Mouse (Mus musculus) hindbrain, embryonic 10.5 days (tissue): ENCODE data around the gene Gm13078. TPM values are rescaled to one million over a fixed set of nuclear protein-coding genes. Genes with fewer than 3 reads are reported as not detected.

Experiments used
- DNase-seq: peaks from one replicate; pipeline ENCODE4 v3.0.0-alpha.2; 2017; ENCODE audit warnings: low spot score
- H3K27ac ChIP-seq: fragments of 300-500 bp; sonication (generic); 2 replicates; pipeline ENCODE4 v1.5.1; 2016; ENCODE audit warnings: mild to moderate bottlenecking, moderate library complexity
- H3K27me3 ChIP-seq: fragments of 300-500 bp; sonication (generic); 2 replicates; pipeline ENCODE4 v1.6.1; 2016; ENCODE audit warnings: mild to moderate bottlenecking; ENCODE audit not compliant: poor library complexity, insufficient read depth, severe bottlenecking
- H3K36me3 ChIP-seq: fragments of 300-500 bp; sonication (generic); 2 replicates; pipeline ENCODE4 v1.6.1; 2016; ENCODE audit warnings: mild to moderate bottlenecking, moderate library complexity
- H3K4me1 ChIP-seq: fragments of 300-500 bp; sonication (generic); replicated peaks from 2 replicates; pipeline ENCODE4 v1.6.1; 2016; ENCODE audit warnings: mild to moderate bottlenecking
- H3K4me3 ChIP-seq: fragments of 300-500 bp; sonication (generic); 2 replicates; pipeline ENCODE4 v1.5.1; 2016; ENCODE audit warnings: mild to moderate bottlenecking, moderate library complexity
- H3K9me3 ChIP-seq: fragments of 300-500 bp; sonication (generic); 2 replicates; pipeline ENCODE4 v1.6.1; 2016; ENCODE audit warnings: mild to moderate bottlenecking, moderate library complexity
- WGBS: fragments of 180-500 bp; shearing (Covaris S2); methylation state at CpG from one replicate; pipeline ENCODE4 v1.1.7; 2016; 5-methylcytosine and 5-hydroxymethylcytosine counted together
- polyA plus RNA-seq: library from polyadenylated mRNA; unstranded; fragments of >200 nt; fragmentation: Nextera tagmentation; extraction: Ambion mirVana; gene quantifications from 2 replicates; pipeline ENCODE4 v1.2.1, GENCODE M21; 2016

Gene Gm13078
- polyA plus RNA-seq: not detected in 2 replicates

DNA sequence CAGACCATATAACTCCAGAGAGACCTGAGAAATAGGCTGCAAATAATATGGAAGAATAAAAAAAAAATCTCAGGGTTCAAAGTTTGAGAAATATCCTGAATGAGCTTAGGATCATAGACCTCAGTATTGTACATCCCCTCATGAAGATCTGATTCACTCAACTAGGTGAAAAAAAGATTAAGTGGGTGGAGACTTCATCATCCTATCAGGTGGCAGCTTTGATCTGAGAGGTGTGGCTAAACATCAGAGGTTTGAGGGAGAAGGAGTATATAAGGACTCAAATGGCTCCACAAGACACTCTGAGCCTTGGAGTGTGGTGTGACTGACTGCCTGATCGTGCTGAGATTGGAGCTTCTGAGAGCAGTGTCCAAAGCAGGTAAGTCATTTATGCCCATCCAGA lies at the start of gene Gm13078:
Gm13078 (plus strand) TSS at position 301 of the 400 bp plus-strand sequence.
- Histone ChIP-seq H3K4me3 (no peak within 1 kb of the TSS), H3K4me1 (no peaks in the 10 kb centered on the region), H3K9me3 (peaks cover 56% of the 10 kb centered on the region), H3K36me3 (no peaks in the 10 kb centered on the region), H3K27ac (no peak within 1 kb of the TSS), H3K27me3 (no peaks in the 10 kb centered on the region)
- no peak for DNase-seq
- WGBS: 93% methylated on average over 1 of the region's 1 CpGs

DNA sequence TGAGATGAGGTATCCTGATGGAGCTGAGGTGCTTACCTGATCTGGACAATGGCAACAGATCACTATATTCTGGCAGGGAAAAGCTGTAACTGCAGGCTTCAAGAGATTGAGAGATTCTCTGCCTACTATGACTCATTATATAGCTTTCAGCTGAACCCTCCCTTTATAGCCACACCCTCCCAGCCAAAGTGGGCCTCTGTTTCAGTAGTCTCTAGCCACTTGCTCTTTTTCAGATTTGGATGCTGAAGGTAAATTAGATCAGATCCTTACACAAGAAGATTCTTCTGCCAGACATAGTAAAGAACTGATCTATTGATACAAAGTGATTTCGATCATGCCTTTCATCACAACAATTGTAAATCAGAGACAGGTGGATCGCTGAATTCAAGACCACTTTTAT lies 16.6 kb upstream of the Gm13078 start, which contains the start of gene Gm13089:
Gm13089 (minus strand) TSS at position 101 of the 400 bp plus-strand sequence.
- peaks cover 60% of the 10 kb centered on the region for H3K9me3 ChIP-seq
- no peak for DNase-seq
- H3K4me3 ChIP-seq: no peak within 1 kb of the TSS
- WGBS: 79% methylated on average over 2 of the region's 2 CpGs
- no peak within 1 kb of the TSS for H3K27ac ChIP-seq
- H3K27me3 ChIP-seq: no peaks in the 10 kb centered on the region
- no peaks in the 10 kb centered on the region for H3K4me1 ChIP-seq
- no peaks in the 10 kb centered on the region for H3K36me3 ChIP-seq

Other genes starting within 250 kb of the Gm13078 start
- gene Gm13043, start 208.1 kb upstream of the Gm13078 start, polyA plus RNA-seq: not detected in 2 replicates
- not detected in 2 replicates for gene Gm13040, start 183.5 kb upstream of the Gm13078 start, polyA plus RNA-seq
- not detected in 2 replicates for gene BC080695, start 167.8 kb upstream of the Gm13078 start, polyA plus RNA-seq
- not detected in 2 replicates for gene Gm13057, start 167.7 kb upstream of the Gm13078 start, polyA plus RNA-seq
- gene Gm13083, start 104.5 kb upstream of the Gm13078 start, polyA plus RNA-seq: not detected in 2 replicates
- not detected in 2 replicates for gene Gm13088, start 62.2 kb upstream of the Gm13078 start, polyA plus RNA-seq
- gene Gm13089, start 16.7 kb upstream of the Gm13078 start, polyA plus RNA-seq: not detected in 2 replicates
- gene Gm13023, start 69.9 kb downstream of the Gm13078 start, polyA plus RNA-seq: not detected in 2 replicates
- gene Gm13084, start 96.6 kb downstream of the Gm13078 start, polyA plus RNA-seq: not detected in 2 replicates
- gene Gm13103, start 127.0 kb downstream of the Gm13078 start, polyA plus RNA-seq: not detected in 2 replicates
- not detected in 2 replicates for gene Pramef6, start 180.9 kb downstream of the Gm13078 start, polyA plus RNA-seq
- not detected in 2 replicates for gene Pramef25, start 231.6 kb downstream of the Gm13078 start, polyA plus RNA-seq
- not detected in 2 replicates for gene Gm13101, start 247.5 kb downstream of the Gm13078 start, polyA plus RNA-seq